Mouse (Mus musculus): ENCODE measurements around the gene Ppil4. TPM values are rescaled to one million over a fixed set of nuclear protein-coding genes. Genes with fewer than 3 reads are reported as not detected.

Gene Ppil4
- total RNA-seq, 2 experiments from 2014 or later = 19.4 to 21.2 TPM

DNA sequence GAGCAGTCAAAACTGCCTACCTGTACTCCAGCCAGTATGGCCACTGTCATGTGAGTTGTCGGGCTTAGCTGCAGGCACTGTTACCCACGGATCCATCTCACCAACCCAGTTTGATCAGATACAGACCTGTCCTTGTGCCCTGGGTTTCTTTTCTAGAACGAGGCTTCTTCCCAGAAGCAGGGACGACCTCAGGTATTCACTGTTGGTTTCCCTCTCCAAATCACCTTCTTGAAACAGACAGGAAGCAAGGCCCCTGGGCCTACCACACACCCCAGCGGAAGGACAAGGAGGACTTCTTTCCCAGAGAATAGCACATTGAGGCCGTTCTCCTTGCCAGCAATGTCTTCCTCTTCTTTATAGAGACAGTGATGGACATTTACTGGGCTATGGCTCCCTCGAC is 67.8 kb downstream of the Ppil4 start:
- intact Hi-C loops (cut with DNase I) = no loop called here
- DNase-seq = no peak

DNA sequence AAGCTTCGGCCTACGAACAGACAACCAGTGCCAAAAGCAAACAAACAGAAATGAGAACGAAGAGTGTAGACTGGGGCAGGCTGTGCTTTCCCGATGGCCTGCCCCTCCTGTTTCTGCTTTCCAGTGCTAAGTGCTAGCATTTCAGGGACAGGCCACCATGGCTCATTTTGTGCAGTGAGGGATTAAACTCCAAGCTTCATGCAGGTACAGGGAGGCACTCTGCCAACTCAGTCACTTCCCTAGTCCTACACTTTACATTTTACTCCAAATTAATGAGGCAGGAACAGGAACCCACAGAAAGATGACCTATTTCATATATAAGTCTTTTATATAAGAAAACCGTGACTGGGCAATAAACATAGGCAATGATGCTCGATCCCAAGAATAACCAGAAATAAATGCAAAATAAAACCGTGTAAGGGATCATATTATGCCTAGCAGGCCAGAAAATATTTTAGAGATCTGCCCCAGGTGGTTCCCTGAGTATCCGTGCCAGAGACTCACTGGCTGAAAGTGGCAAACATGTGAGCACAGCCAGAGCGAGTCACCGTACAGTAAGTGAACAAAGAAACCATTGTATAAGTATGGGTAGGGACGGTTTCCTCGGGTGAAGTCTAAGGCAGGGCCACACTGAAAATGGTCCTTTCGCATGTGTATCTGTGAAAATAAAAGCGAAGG is 68.7 kb downstream of the Ppil4 start:
- intact Hi-C loops (cut with DNase I) = no loop called here
- no peak for DNase-seq

DNA sequence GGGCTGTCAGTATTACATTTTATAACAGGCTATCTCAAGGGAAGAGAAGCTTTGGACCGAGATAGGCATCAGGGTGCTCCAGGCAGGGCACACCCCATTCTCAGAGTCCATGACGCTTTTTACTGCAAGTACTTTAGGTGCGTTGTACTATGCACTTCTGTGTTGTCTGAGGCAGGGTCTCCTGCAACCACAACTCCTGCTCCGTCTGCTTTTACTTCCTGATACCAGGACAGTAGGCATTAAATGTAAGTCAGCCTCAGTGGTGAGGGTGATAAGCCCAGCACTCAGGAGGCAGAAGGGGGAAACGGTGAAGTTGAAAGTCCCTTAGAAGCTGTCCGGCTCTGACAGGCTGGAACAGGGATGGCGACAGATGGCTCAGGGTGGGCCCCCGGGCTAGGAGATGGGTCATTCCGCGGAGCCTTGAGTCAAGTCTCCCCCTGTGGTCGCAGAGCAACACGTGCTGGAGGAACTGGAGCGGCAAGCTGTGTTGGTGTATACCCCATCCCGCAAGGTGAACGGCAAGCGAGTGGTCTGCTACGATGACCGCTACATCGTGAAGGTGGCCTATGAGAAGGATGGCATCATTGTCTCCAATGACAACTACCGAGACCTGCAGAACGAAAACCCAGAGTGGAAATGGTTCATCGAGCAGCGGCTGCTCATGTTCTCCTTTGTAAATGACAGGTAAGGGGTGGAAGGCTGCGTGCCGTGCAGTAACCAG is 69.4 kb downstream of the Ppil4 start:
- no peak for DNase-seq
- intact Hi-C loops (cut with DNase I) = no loop called here

DNA sequence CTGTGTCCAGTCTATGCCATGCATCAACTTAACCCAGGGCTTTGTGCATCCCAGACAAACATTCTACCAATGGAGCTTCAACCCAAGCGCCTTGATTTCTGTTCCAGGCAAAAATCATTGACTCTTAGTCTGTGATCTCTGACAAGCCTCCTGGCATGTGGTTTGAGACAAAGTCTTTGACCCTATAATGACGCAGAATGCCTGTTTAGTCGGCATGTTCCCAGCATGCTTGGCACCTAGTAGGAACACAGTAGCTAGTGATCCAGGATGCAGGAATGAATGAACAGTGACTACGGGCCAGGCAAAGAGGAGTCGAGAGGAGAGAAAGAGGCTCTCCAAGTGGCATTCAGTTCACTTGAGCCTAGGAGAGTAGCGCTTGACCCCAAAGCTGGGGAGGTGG is 70.7 kb downstream of the Ppil4 start:
- intact Hi-C loops (cut with DNase I) = no loop called here
- no peak for DNase-seq

DNA sequence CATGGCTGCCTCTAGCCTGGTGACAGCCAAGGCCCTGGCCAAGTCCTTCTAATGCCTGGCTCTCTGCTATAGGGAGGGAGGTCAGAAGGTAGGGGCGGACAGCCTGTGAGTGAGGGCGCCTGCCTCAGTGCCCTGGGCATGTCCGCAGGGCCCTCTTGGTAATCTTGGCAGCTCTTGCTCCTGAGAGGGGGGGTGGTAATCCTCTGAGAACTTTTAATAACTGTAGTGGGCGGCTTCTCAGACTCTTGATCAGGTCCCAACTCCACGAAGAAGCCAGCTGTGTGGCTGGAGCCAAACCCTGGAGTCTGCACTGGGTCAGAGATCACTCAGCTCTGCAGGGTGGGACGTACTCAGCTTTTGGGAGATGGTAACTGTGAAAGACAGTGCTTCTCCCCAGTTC is 71.5 kb downstream of the Ppil4 start:
- intact Hi-C loops (cut with DNase I) = no loop called here

DNA sequence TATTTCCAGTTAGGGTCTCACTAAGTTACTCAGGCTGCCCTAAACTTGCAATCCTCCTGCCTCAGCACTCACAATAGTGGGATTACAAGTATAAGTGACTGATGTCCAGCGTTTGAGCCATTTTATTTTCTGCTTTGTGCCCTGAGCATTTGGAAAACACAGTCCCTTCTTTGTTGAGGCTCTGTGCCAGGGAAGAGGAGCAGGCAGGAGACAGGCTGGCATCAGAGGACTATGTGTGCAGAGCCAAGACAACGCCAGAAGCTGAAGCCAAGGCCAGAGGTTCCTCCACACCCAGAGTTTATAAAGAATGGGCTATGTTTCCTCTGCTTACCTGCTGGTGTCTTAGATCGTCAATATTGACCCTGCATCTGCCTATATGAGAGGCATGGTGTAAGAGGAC is 72.1 kb downstream of the Ppil4 start:
- DNase-seq = no peak
- intact Hi-C loops (cut with DNase I) = no loop called here

More for the DNA sequence above, 71.5 kb downstream of the Ppil4 start:
- peak; percentile 29 to 46 for DNase-seq

DNA sequence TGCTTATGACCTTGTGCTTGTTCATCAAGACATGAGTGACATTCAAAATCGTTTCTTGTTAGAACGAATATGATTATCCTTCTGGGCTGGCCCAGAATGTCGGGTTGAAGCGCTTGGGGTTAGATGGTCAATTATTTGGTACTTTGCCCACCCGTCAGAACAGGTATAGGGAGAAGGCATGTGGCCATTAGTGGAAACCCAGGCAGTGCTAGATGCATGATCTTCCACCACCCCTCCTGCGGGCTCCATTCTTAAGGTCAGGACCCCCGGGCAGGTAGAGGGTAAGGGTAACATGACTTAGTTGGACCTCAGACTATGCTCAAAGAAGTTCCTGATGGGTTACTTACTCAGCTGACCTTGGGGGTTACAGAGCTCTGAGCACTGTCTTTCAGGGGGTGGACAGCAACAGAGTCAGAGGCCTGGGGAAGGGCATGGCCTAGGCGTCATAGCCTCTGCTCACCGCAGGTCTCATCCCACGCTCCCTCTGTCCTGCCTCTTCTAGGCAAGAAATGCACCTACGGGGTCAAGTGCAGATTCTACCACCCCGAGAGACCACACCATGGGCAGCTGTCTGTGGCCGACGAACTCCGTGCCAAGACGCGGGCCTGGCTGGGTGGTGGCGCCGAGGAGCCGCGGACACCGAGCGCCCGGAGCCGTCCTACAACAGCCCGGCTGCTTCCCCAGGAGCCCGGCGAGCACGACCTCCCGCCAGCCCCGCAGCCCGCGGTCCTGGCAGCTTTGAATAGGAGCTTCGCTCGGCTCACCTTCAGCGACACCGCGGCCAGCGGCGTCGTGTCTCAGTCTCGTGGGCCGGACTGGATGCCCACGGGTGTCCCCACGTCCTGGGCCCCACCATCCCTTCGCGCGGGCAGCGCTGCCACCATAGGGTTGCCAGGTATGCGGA is 74.3 kb downstream of the Ppil4 start:
- intact Hi-C loops (cut with DNase I) = no loop called here
- peak; percentile 50 to 52 for DNase-seq

DNA sequence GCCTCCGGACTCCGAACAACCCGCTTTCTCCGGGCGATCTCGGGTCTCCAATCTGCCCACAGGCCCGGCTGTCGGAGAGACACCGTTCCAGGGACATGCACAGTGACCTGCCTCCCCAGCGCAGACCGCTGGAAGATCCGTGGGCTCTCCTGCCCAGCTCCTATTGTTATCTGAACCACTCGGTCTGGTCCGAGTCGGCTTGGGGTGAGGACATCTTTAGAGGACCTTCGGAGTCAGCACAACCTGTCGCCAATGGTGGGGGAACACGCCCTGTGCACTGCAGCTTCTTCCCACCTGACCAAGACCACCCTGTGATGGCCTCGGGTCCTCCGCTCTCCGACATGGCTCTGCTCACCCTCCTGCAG is 75.0 kb downstream of the Ppil4 start:
- intact Hi-C loops (cut with DNase I) = no loop called here
- no peak for DNase-seq

DNA sequence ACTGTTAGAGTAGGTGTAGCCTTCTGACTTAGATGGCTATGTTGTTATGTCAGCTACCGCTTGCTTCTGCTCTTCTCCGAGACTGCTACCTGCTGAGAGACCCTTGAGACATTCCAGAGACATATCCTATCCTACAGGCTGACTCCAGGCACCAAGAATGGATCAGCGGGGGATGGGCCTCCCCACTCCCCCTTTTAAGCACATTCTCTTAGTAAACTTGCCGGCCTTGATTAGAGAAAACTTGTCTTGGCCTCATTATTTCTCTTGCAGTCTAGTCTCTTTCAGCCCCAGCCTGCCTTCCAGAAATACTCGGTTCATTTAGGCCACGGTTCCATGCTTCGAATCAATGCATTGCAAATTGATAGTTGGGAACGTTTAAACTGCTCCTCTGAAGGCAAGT is 77.1 kb downstream of the Ppil4 start:
- intact Hi-C loops (cut with DNase I) = no loop called here
- DNase-seq = no peak

DNA sequence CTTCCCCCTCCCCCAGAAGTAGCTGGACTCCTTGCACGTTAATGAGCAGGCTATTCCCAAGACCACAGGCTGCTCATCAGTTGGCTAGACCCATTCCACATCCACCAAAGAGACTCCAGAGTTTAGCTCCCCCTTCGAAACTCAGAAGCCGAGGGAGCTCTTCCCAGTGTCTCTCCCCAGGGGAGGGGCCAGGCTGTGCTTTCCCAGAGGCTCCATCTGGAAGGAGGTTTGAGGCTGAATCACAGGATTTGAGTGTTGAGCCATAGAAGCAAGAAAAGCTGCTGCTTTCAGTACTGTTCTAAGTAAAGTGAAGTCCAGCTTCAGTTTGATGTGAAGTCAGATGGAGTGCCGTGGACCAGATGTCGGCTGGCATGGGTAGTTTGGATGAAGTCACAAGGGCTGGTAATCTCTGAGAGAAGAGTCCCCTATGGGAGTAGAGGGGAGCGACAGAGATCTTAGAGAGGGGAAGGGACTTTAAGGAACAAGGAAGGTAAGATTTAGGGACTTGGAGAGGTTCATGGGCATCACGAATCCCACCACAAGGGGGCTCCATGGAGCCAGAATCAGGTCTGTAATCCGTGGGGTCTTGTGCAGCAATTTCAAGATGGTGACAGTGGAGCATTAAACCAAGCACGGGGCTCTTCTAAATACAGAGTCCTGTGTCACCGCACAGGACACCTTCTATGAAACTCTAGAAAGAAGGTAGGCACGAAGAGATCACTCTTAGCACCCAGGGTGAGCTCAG is 78.1 kb downstream of the Ppil4 start:
- intact Hi-C loops (cut with DNase I) = no loop called here
- peak; percentile 52 to 63 for DNase-seq

DNA sequence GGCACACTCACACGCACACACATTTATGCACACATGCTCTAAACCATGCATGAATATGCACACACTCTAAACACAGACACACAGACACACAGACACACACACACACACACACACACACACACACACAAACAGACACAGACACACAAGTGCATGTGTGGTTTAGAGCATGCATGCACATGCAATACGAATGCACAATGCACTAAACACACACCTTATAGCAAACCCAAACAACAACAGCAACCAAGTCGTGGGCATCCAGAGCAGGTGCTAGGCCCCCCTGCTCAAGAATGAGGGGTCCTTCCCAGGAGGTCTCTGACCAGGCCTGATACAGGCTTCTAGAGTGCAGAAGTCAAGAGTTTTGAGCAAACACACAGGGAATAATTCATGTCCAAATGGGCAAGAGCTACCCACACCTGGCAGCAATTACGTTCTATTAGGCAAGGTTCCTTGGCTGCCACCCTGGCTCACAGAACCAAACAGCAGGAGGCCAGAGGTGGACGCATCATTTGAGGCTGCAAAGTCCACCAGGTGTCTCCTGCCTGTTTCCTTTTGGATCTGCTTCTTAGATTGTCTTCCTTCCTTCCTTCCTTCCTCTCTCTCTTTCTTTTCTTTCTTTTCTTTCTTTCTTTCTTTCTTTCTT is 78.8 kb downstream of the Ppil4 start:
- intact Hi-C loops (cut with DNase I) = no loop called here
- DNase-seq = no peak

Small RNA genes within 50 kb of the gene (microRNA-seq; reads per million reads assigned to microRNA genes)
- 0.47 to 0.70 reads per million in 2 experiments for gene Mir5104

Other genes starting within 250 kb of the Ppil4 start
- 1 to 10 TPM; 2.2 to 2.4 TPM for gene Lrp11, start 203.1 kb upstream of the Ppil4 start, total RNA-seq (2021)
- 10 to 100 TPM in 1 of 2 experiments, 1 to 10 TPM in 1; 5.9 to 10.7 TPM for gene Nup43, start 125.4 kb upstream of the Ppil4 start, total RNA-seq (2021)
- gene Pcmt1, start 111.8 kb upstream of the Ppil4 start, total RNA-seq (2021) = 100 to 1,000 TPM; 105 to 107 TPM
- gene Lats1, start 111.7 kb upstream of the Ppil4 start, total RNA-seq (2021) = 10 to 100 TPM; 20.2 to 22.3 TPM
- 10 to 100 TPM; 11.9 to 16.9 TPM for gene Katna1, start 66.9 kb upstream of the Ppil4 start, total RNA-seq (2021)
- gene Ginm1, start 67 bp upstream of the Ppil4 start, total RNA-seq (2021) = 10 to 100 TPM; 76.1 to 83.5 TPM
- gene Zc3h12d, start 39.6 kb downstream of the Ppil4 start, total RNA-seq (2021) = under 1 TPM; 0.17 to 0.25 TPM
- 10 to 100 TPM; 54.9 to 55.7 TPM for gene Tab2, start 163.3 kb downstream of the Ppil4 start, total RNA-seq (2021)

Data from heart, postnatal 10 days (tissue).